Mouse (Mus musculus) neutrophil, adult 65 days (primary cell): ENCODE data around the gene Gjd3. TPM values are rescaled to one million over a fixed set of nuclear protein-coding genes. Genes with fewer than 3 reads are reported as not detected.

Source experiments
- total RNA-seq: library from RNA; stranded (reverse); gene quantifications from 2 replicates; pipeline ENCODE4 v1.2.4, GENCODE M21; 2023

Gjd3 gene
- total RNA-seq = not detected in 2 replicates

DNA sequence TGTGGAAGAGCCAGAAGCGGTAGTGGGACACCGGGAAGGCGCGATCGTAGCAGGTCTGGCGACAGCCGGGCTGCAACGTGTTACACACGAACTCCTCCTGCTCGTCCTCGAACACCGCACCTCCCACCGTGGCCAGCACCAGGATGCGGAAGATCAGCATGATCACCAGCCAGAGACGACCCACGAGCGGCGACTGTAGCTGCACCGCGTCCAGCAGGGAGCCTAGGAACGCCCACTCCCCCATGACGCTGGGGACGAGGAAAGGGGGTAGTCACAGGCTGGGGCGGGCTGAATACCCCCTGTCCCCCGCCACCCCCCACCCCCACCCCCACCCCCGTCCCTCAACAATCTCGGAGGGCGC lies at the start of gene Gjd3:
Gene Gjd3 (minus strand): TSS at position 244 of the 361 bp plus-strand sequence.

DNA sequence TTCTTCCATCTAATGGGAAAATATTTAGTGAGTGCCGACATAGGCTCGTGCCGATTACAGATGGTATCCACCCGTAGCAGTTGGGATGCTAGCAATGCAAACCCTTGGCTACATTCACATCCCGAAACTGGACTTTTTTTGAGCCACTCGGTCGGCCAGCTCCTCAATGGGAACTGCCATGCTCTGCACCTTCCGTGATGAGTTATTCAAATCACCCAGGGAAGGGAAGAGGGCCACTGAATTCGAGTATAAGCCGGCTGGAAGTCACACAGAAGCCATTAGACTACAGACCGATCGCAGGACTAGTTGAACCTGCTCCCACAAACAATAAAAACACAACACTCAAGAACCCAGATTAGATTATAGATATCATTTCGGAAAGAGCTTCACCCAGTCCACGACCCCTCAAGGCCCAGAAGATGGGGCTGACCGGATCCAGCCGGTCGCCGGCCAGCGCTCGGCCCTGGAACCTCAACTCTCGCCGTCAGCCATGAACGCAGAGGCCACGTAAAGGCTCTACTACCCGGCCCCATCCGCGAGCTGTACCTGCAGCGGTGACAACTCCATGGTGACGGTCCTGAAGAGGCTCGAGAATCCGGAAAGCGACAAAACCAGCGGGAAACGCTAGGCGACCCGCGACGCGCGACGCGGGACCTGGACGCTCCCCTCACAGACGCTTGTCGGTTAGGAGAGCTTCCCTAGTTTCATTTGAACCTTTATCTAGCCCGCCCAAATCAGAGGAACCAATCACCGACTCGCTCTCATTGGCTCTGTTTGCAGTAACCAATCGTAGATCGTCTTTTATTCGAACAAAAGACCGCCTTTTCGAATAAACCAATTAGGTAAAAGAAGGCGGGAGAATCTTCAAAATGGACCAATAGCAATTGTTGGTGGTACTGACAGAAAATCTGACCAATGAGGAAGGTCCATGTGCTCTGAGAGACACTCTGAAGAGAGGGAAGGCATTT lies 41.0 kb upstream of the Gjd3 start, which contains the start of gene Top2a:
Gene Top2a (minus strand): TSS at position 690 of the 968 bp plus-strand sequence.

Other genes with a start within 250 kb of the Gjd3 start
- 20.4 and 31.7 TPM in 2 replicates for gene Thra, start 242.4 kb downstream of the Gjd3 start, total RNA-seq
- gene Nr1d1, start 207.7 kb downstream of the Gjd3 start, total RNA-seq = 10.7 and 10.8 TPM in 2 replicates
- gene Msl1, start 187.5 kb downstream of the Gjd3 start, total RNA-seq = 203 and 237 TPM in 2 replicates
- 64.7 and 83.1 TPM in 2 replicates for gene Casc3, start 178.1 kb downstream of the Gjd3 start, total RNA-seq
- 0.19 and 0.59 TPM in 2 replicates for gene Rapgefl1, start 146.2 kb downstream of the Gjd3 start, total RNA-seq
- 31.2 and 34.2 TPM in 2 replicates for gene Wipf2, start 119.4 kb downstream of the Gjd3 start, total RNA-seq
- gene Cdc6, start 75.2 kb downstream of the Gjd3 start, total RNA-seq = 25.4 and 32.2 TPM in 2 replicates
- 125 and 130 TPM in 2 replicates for gene Rara, start 55.2 kb downstream of the Gjd3 start, total RNA-seq
- 221 and 277 TPM in 2 replicates for gene Top2a, start 41.2 kb upstream of the Gjd3 start, total RNA-seq
- 29.2 and 47.4 TPM in 2 replicates for gene Igfbp4, start 58.2 kb upstream of the Gjd3 start, total RNA-seq
- 1.1 and 5.7 TPM in 2 replicates for gene Tns4, start 106.3 kb upstream of the Gjd3 start, total RNA-seq
- 0.54 and 1.8 TPM in 2 replicates for gene Ccr7, start 172.1 kb upstream of the Gjd3 start, total RNA-seq
- 71.7 and 98.4 TPM in 2 replicates for gene Smarce1, start 248.0 kb upstream of the Gjd3 start, total RNA-seq